Mouse (Mus musculus) ES-Bruce4 (cell line): Measurements from ENCODE around the gene 3110082J24Rik.

ENCODE experiments used
- CTCF ChIP-seq: IDR thresholded peaks from one replicate; pipeline ENCODE4 v1.8.1; 2011; ENCODE audit warnings: low read depth, low read length
- EP300 ChIP-seq: IDR thresholded peaks from 2 replicates; pipeline ENCODE4 v1.6.1; 2011; ENCODE audit warnings: low read depth, low read length; ENCODE audit not compliant: insufficient read depth
- POLR2A ChIP-seq: IDR thresholded peaks from one replicate; pipeline ENCODE4 v1.8.1; 2011; ENCODE audit warnings: low read length; ENCODE audit not compliant: insufficient read depth

GRCm38 (mm10) chr5:30107186-30107585, 1.3 kb upstream of the 3110082J24Rik start:
- no peak for TF ChIP-seq CTCF
- TF ChIP-seq POLR2A = no peak
- no peak for TF ChIP-seq EP300
